Mouse (Mus musculus) CH12.LX (cell line): ENCODE data around the gene Zkscan7. TPM values are rescaled to one million over a fixed set of nuclear protein-coding genes. Genes with fewer than 3 reads are reported as not detected.

Experiments used
- DNase-seq: peaks from one replicate; pipeline ENCODE4 v3.0.0-alpha.2; 2013; ENCODE audit errors: extremely low read depth
- H3K27ac ChIP-seq: 2 replicates; pipeline ENCODE4 v1.5.1; 2012; ENCODE audit warnings: low read depth, mild to moderate bottlenecking, control low read depth, moderate library complexity; ENCODE audit not compliant: insufficient read depth
- H3K27me3 ChIP-seq: replicated peaks from 2 replicates; pipeline ENCODE3; 2012; ENCODE audit warnings: inconsistent platforms
- H3K36me3 ChIP-seq, 2 experiments: replicated peaks in 1 of 2; 2 replicates each; pipeline versions ENCODE3 to v1.6.1; 2012; ENCODE audit warnings: inconsistent platforms in 1 of 2, low read length in 1 of 2, mild to moderate bottlenecking in 1 of 2, mixed read lengths in 1 of 2, moderate library complexity in 1 of 2; ENCODE audit not compliant: control insufficient read depth in 1 of 2, insufficient read depth in 1 of 2
- H3K4me1 ChIP-seq, 2 experiments: 2 replicates each; pipeline ENCODE4 v1.6.1; 2012; ENCODE audit warnings: inconsistent platforms in 1 of 2, moderate library complexity in 1 of 2; ENCODE audit not compliant: insufficient read depth in 2 of 2, control insufficient read depth in 1 of 2
- H3K4me2 ChIP-seq: 2 replicates; pipeline ENCODE4 v1.6.1; 2012; ENCODE audit warnings: low read depth, mild to moderate bottlenecking, control low read depth; ENCODE audit not compliant: poor library complexity, insufficient read depth, severe bottlenecking
- H3K4me3 ChIP-seq, 3 experiments: fragments of 150-350 bp in 1 of 3; sonication (generic) in 1 of 3; replicated peaks in 1 of 3; 2 replicates each; pipeline versions ENCODE3 to v1.5.1; 2011 to 2012; ENCODE audit warnings: low read depth in 2 of 3, low read length in 2 of 3, mild to moderate bottlenecking in 2 of 3, moderate library complexity in 2 of 3, control low read depth in 1 of 3, improper control_type of control experiment in 1 of 3, inconsistent platforms in 1 of 3, mixed read lengths in 1 of 3; ENCODE audit not compliant: poor library complexity in 1 of 3
- H3K79me2 ChIP-seq: replicated peaks from 2 replicates; pipeline ENCODE4 v1.6.1; 2012; ENCODE audit warnings: mild to moderate bottlenecking, moderate library complexity; ENCODE audit not compliant: control insufficient read depth, poor library complexity, insufficient read depth, severe bottlenecking; ENCODE audit errors: extremely low read depth
- H3K9ac ChIP-seq: 2 replicates; pipeline ENCODE4 v1.6.1; 2012; ENCODE audit warnings: low read depth, mild to moderate bottlenecking, control low read depth, moderate library complexity; ENCODE audit not compliant: insufficient read depth
- H3K9me3 ChIP-seq: replicated peaks from 2 replicates; pipeline ENCODE3; 2012; ENCODE audit warnings: low read length, inconsistent platforms, mixed read lengths
- BHLHE40 ChIP-seq: IDR thresholded peaks from 2 replicates; pipeline ENCODE4 v1.6.1; 2011; ENCODE audit warnings: mild to moderate bottlenecking, low read depth, low read length, improper control_type of control experiment
- CHD1 ChIP-seq: IDR thresholded peaks from 2 replicates; pipeline ENCODE4 v1.6.1; 2012; ENCODE audit warnings: low read depth, low read length, improper control_type of control experiment, inconsistent platforms
- CHD2 ChIP-seq: IDR thresholded peaks from 2 replicates; pipeline ENCODE4 v1.6.1; 2011; ENCODE audit warnings: low read length, improper control_type of control experiment
- CTCF ChIP-seq, 2 experiments: IDR thresholded peaks in 1 of 2; conservative IDR thresholded peaks in 1 of 2; 2 replicates each; pipeline ENCODE4 v1.5.1; 2011 to 2012; ENCODE audit warnings: low read depth in 2 of 2, low read length in 2 of 2, improper control_type of control experiment in 1 of 2, inconsistent platforms in 1 of 2, mild to moderate bottlenecking in 1 of 2, moderate library complexity in 1 of 2
- E2F4 ChIP-seq: IDR thresholded peaks from 2 replicates; pipeline ENCODE4 v1.6.1; 2011; ENCODE audit warnings: low read depth, low read length, improper control_type of control experiment; ENCODE audit not compliant: insufficient replicate concordance
- ELF1 ChIP-seq: IDR thresholded peaks from 2 replicates; pipeline ENCODE4 v1.6.1; 2014; ENCODE audit warnings: low read depth, mild to moderate bottlenecking, inconsistent platforms, low read length, improper control_type of control experiment
- EP300 ChIP-seq: IDR thresholded peaks from 2 replicates; pipeline ENCODE4 v1.6.1; 2011; ENCODE audit warnings: low read length, improper control_type of control experiment
- ETS1 ChIP-seq: conservative IDR thresholded peaks from 2 replicates; pipeline ENCODE4 v1.6.1; 2012; ENCODE audit warnings: low read depth, mild to moderate bottlenecking, inconsistent platforms, low read length, improper control_type of control experiment, moderate library complexity
- GABPA ChIP-seq: IDR thresholded peaks from 2 replicates; pipeline ENCODE4 v1.6.1; 2012; ENCODE audit warnings: low read depth, low read length, improper control_type of control experiment, inconsistent platforms; ENCODE audit not compliant: insufficient replicate concordance
- HCFC1 ChIP-seq: IDR thresholded peaks from 2 replicates; pipeline ENCODE4 v1.6.1; 2012; ENCODE audit warnings: low read depth, mild to moderate bottlenecking, inconsistent platforms, low read length, improper control_type of control experiment
- IRF4 ChIP-seq: IDR thresholded peaks from 2 replicates; pipeline ENCODE4 v1.6.1; 2014; ENCODE audit warnings: low read depth, mild to moderate bottlenecking, inconsistent platforms, low read length, improper control_type of control experiment
- JUN ChIP-seq: IDR thresholded peaks from 2 replicates; pipeline ENCODE4 v1.6.1; 2011; ENCODE audit warnings: low read depth, mild to moderate bottlenecking, low read length, improper control_type of control experiment, moderate library complexity; ENCODE audit not compliant: insufficient read depth
- JUND ChIP-seq: conservative IDR thresholded peaks from 2 replicates; pipeline ENCODE4 v1.6.1; 2011; ENCODE audit warnings: low read depth, low read length, improper control_type of control experiment
- KAT2A ChIP-seq: IDR thresholded peaks from 2 replicates; pipeline ENCODE4 v1.6.1; 2012; ENCODE audit warnings: low read length, improper control_type of control experiment, inconsistent platforms; ENCODE audit not compliant: insufficient replicate concordance
- MAFK ChIP-seq: IDR thresholded peaks from 2 replicates; pipeline ENCODE4 v1.6.1; 2011; ENCODE audit warnings: low read length, improper control_type of control experiment; ENCODE audit not compliant: insufficient replicate concordance
- MAX ChIP-seq: IDR thresholded peaks from 2 replicates; pipeline ENCODE4 v1.6.1; 2011; ENCODE audit warnings: low read length, improper control_type of control experiment
- MAZ ChIP-seq: IDR thresholded peaks from 2 replicates; pipeline ENCODE4 v1.6.1; 2012; ENCODE audit warnings: low read depth, mild to moderate bottlenecking, inconsistent platforms, low read length, improper control_type of control experiment, moderate library complexity
- MEF2A ChIP-seq: IDR thresholded peaks from 2 replicates; pipeline ENCODE4 v1.6.1; 2014; ENCODE audit warnings: low read depth, mild to moderate bottlenecking, inconsistent platforms, low read length, improper control_type of control experiment, borderline replicate concordance
- MXI1 ChIP-seq: IDR thresholded peaks from 2 replicates; pipeline ENCODE4 v1.6.1; 2011; ENCODE audit warnings: mild to moderate bottlenecking, low read depth, low read length, improper control_type of control experiment
- MYC ChIP-seq: IDR thresholded peaks from 2 replicates; pipeline ENCODE4 v1.6.1; 2011; ENCODE audit warnings: low read depth, mild to moderate bottlenecking, improper control_type of control experiment, low read length
- NELFE ChIP-seq: IDR thresholded peaks from 2 replicates; pipeline ENCODE4 v1.6.1; 2011; ENCODE audit warnings: low read depth, low read length, improper control_type of control experiment
- NRF1 ChIP-seq: IDR thresholded peaks from 2 replicates; pipeline ENCODE4 v1.6.1; 2014; ENCODE audit warnings: low read depth, mild to moderate bottlenecking, inconsistent platforms, low read length, improper control_type of control experiment, moderate library complexity
- PAX5 ChIP-seq: IDR thresholded peaks from 2 replicates; pipeline ENCODE4 v1.6.1; 2012; ENCODE audit warnings: low read length, inconsistent platforms, mixed read lengths
- POLR2A ChIP-seq: IDR thresholded peaks from 2 replicates; pipeline ENCODE4 v1.6.1; 2011; ENCODE audit warnings: low read depth, mild to moderate bottlenecking, improper control_type of control experiment, low read length
- POLR2AphosphoS2 ChIP-seq: IDR thresholded peaks from 2 replicates; pipeline ENCODE4 v1.6.1; 2011; ENCODE audit warnings: low read depth, low read length, improper control_type of control experiment
- RAD21 ChIP-seq: IDR thresholded peaks from 2 replicates; pipeline ENCODE4 v1.6.1; 2011; ENCODE audit warnings: low read depth, mild to moderate bottlenecking, low read length, improper control_type of control experiment, moderate library complexity
- RCOR1 ChIP-seq: conservative IDR thresholded peaks from 2 replicates; pipeline ENCODE4 v1.6.1; 2012; ENCODE audit warnings: low read depth, mild to moderate bottlenecking, inconsistent platforms, low read length, improper control_type of control experiment
- SIN3A ChIP-seq: IDR thresholded peaks from 2 replicates; pipeline ENCODE4 v1.6.1; 2012; ENCODE audit warnings: low read length, improper control_type of control experiment, inconsistent platforms
- SMC3 ChIP-seq: IDR thresholded peaks from 2 replicates; pipeline ENCODE4 v1.6.1; 2011; ENCODE audit warnings: low read depth, low read length, improper control_type of control experiment
- TBP ChIP-seq: conservative IDR thresholded peaks from 2 replicates; pipeline ENCODE4 v1.6.1; 2011; ENCODE audit warnings: low read depth, low read length, improper control_type of control experiment
- TCF12 ChIP-seq: IDR thresholded peaks from 2 replicates; pipeline ENCODE4 v1.6.1; 2014; ENCODE audit warnings: low read depth, mild to moderate bottlenecking, inconsistent platforms, low read length, improper control_type of control experiment
- UBTF ChIP-seq: IDR thresholded peaks from 2 replicates; pipeline ENCODE4 v1.6.1; 2012; ENCODE audit warnings: low read depth, mild to moderate bottlenecking, inconsistent platforms, low read length, improper control_type of control experiment, moderate library complexity
- USF1 ChIP-seq: IDR thresholded peaks from 2 replicates; pipeline ENCODE4 v1.6.1; 2014; ENCODE audit warnings: low read depth, mild to moderate bottlenecking, inconsistent platforms, low read length, improper control_type of control experiment
- USF2 ChIP-seq: conservative IDR thresholded peaks from 2 replicates; pipeline ENCODE4 v1.6.1; 2011; ENCODE audit warnings: low read depth, low read length, improper control_type of control experiment
- ZC3H11A ChIP-seq: IDR thresholded peaks from 2 replicates; pipeline ENCODE4 v1.6.1; 2012; ENCODE audit warnings: low read depth, mild to moderate bottlenecking, inconsistent platforms, low read length, improper control_type of control experiment
- ZKSCAN1 ChIP-seq: IDR thresholded peaks from 2 replicates; pipeline ENCODE4 v1.6.1; 2012; ENCODE audit warnings: low read depth, inconsistent platforms, low read length, improper control_type of control experiment, borderline replicate concordance
- ZMIZ1 ChIP-seq: IDR thresholded peaks from 2 replicates; pipeline ENCODE4 v1.6.1; 2012; ENCODE audit warnings: low read depth, mild to moderate bottlenecking, inconsistent platforms, low read length, improper control_type of control experiment
- ZNF384 ChIP-seq: IDR thresholded peaks from 2 replicates; pipeline ENCODE4 v1.6.1; 2012; ENCODE audit warnings: low read depth, low read length, improper control_type of control experiment, inconsistent platforms
- dilution Hi-C: fragments of 300-500 bp; cut with MboI; formaldehyde crosslinking; loops from 2 replicates; pipeline ENCODE4 v1.14.3; 2020; ENCODE audit warnings: low sequenced_read_pairs; ENCODE audit not compliant: extremely low pct_unique_long_range_greater_than_20kb, extremely low pct_ligation_motif_present
- in situ Hi-C: fragments of 300-500 bp; cut with MboI; formaldehyde crosslinking; loops from 3 replicates; pipeline ENCODE4 v1.14.3; 2019; ENCODE audit warnings: low sequenced_read_pairs, low pct_ligation_motif_present, low pct_unique_long_range_greater_than_20kb, mixed read lengths
- polyA plus RNA-seq: library from polyadenylated mRNA; unstranded; fragments of >175 nt; gene quantifications from 2 replicates; pipeline ENCODE4 v1.2.1, GENCODE M21; 2012; ENCODE audit warnings: low read depth; ENCODE audit not compliant: insufficient read length
- total RNA-seq, 2 experiments: library from RNA; depleted of rRNA; stranded (reverse); fragments of 300-350 nt in 1 of 2; fragments of >200 nt in 1 of 2; gene quantifications; 2 replicates each; pipeline ENCODE4 v1.2.3; 2012 to 2014

The Zkscan7 gene
- total and polyA plus RNA-seq, 3 experiments: 3.5 to 6.6 (median 6.4) TPM

- Histone ChIP-seq H3K4me1 (peaks cover 0 to 18% of the 10 kb centered on the region in 2 experiments; a peak in 1 of 4 replicates), H3K4me2 (peak within 1 kb of the TSS; percentile 99), H3K79me2 (peaks cover 39% of the 10 kb centered on the region)
- dilution Hi-C loops (no loop called here), in situ Hi-C loops (no loop called here)
- TF ChIP-seq NELFE (peak; percentile 86), EP300 (no peak), JUND (no peak), CHD1 (no peak), SIN3A (peak; percentile 73), CHD2 (no peak), MEF2A (peak; percentile 61; the same call in 1 of the 2 replicates), RAD21 (no peak), BHLHE40 (no peak), TBP (peak; percentile 80), MYC (peak; percentile 66; the same call in 1 of the 2 replicates), USF2 (no peak), MAFK (no peak), SMC3 (no peak), ZKSCAN1 (no peak), ZC3H11A (no peak), MAX (no peak; the same call in 1 of the 2 replicates), PAX5 (no peak), E2F4 (no peak), IRF4 (peak; percentile 33; the same call in 1 of the 2 replicates), HCFC1 (peak; percentile 88), TCF12 (peak; percentile 89), JUN (no peak), UBTF (no peak), KAT2A (peak; percentile 71; the same call in 1 of the 2 replicates), GABPA (peak; percentile 47; the same call in 1 of the 2 replicates), MAZ (no peak), ZMIZ1 (peak; percentile 86; the same call in 1 of the 2 replicates), POLR2AphosphoS2 (peak; percentile 69; the same call in 1 of the 2 replicates), ELF1 (peak; percentile 88), USF1 (no peak), CTCF (conservative IDR thresholded peaks at IDR 0.05 in 1 of 2, IDR thresholded peaks at IDR 0.05 in 1 of 2; ENCODE audit: low read depth in 2 of 2, low read length in 2 of 2) (no peak), ETS1 (no peak), POLR2A (peak; percentile 84), NRF1 (peak; percentile 56), RCOR1 (no peak), ZNF384 (no peak), MXI1 (peak; percentile 64; the same call in 1 of the 2 replicates)
- TF ChIP-seq, all 38 proteins: peak for 16
- H3K9ac ChIP-seq: peak within 1 kb of the TSS; percentile 81
- H3K36me3 ChIP-seq: peaks cover 28 to 30% of the 10 kb centered on the region in 2 experiments
- peak; percentile 85 for DNase-seq
- H3K27me3 ChIP-seq: no peaks in the 10 kb centered on the region
- H3K27ac ChIP-seq: peak within 1 kb of the TSS; percentile 49
- H3K9me3 ChIP-seq: peaks cover 32% of the 10 kb centered on the region
- peak within 1 kb of the TSS; percentile 76 to 88 (median 77) for H3K4me3 ChIP-seq
These were observed 19.8 kb upstream of the Zkscan7 start, which contains the start of gene Zfp445 for GRCm38 (mm10) chr9:122865697-122866166. Zfp445 (minus strand) TSS chr9:122866006.
